Mouse (Mus musculus): Measurements from ENCODE around the gene Ddt.

DNA sequence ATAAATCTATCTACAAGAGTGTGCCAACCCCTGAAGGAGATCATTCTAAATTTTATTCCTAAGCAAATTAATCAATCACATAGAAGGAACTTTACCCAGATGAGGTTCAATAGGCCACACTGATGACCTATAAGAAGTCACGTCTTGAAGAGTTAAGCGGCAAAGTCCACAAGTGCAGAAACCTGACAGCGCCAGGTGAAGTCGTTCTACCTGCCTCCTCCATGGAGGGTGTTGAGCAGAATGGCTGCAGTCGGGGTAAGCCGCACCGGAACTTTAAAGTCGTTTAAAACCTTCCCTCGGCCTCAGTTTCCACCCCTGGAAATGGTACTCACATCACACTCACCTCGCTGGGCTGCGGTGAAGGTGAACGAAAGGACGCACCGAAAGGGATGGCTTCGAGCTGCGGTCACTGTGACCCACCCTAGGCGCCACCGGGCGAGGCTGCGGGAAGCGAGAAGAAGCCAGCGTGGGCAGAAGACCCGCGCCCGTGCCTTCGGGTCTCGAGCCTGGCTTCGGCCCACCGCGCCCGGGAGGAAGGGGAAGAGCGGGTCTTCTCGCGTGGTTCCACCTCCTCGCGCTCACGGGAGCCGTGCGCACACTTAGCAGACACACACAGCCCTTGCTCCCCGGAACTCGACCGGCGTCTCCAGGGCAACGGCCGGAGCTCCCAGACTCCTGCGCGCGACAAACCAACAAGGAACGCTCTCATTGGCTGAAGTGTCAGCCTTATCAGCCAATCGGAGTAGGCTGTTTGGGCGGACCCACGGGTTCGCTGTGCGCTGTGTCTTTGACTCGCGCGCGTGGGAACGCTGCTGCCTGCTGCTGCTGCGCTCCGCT is 9.3 kb downstream of the Ddt start, which contains the start of gene Cabin1:
- TF ChIP-seq CTCF (IDR thresholded peaks at IDR 0.05; ENCODE audit: insufficient read depth, low read length) (no peak), POLR2A (IDR thresholded peaks at IDR 0.05; ENCODE audit: borderline replicate concordance, extremely low read depth, low read depth, low read length) (peak; percentile 88; the same call in 1 of the 2 replicates)

All from lung, adult 2 months (tissue).